Mouse (Mus musculus) heart, embryonic 14.5 days (tissue): ENCODE measurements at regions not wholly inside any gene's neighbourhood (a gene's known extent, or its start where the extent isn't known, plus 50 kb on each side); places are given as distances from the start of the nearest gene placed in this dataset.

Experiments used
- ATAC-seq: fragments of 200-750 bp; cut with Nextera tagmentation; 2 replicates; pipeline ENCODE4 v1.8.0; 2017; ENCODE audit warnings: low read depth, moderate TSS enrichment; ENCODE audit not compliant: insufficient number of reproducible peaks, insufficient read depth, low FRiP score
- H3K27ac ChIP-seq, 2 experiments: fragments of 200-500 bp in 1 of 2; fragments of 300-500 bp in 1 of 2; sonication (generic) in 1 of 2; replicated peaks in 1 of 2; 2 replicates each; pipeline ENCODE4 v1.5.1; 2012 to 2014; ENCODE audit warnings: low read depth in 2 of 2, low read length in 2 of 2, control low read depth in 1 of 2, mild to moderate bottlenecking in 1 of 2, mixed read lengths in 1 of 2; ENCODE audit not compliant: control insufficient read depth in 1 of 2, insufficient read depth in 1 of 2
- H3K27me3 ChIP-seq: fragments of 300-500 bp; sonication (generic); 2 replicates; pipeline ENCODE4 v1.6.1; 2014; ENCODE audit warnings: mild to moderate bottlenecking, low read length, control low read depth; ENCODE audit not compliant: control insufficient read depth, insufficient read depth
- H3K36me3 ChIP-seq: fragments of 300-500 bp; sonication (generic); 2 replicates; pipeline ENCODE4 v1.6.1; 2014; ENCODE audit warnings: mild to moderate bottlenecking, control low read depth, low read length, mixed read lengths; ENCODE audit not compliant: control insufficient read depth, insufficient read depth
- H3K4me1 ChIP-seq, 2 experiments: fragments of 200-500 bp in 1 of 2; fragments of 300-500 bp in 1 of 2; sonication (generic) in 1 of 2; 2 replicates each; pipeline ENCODE4 v1.6.1; 2012 to 2014; ENCODE audit warnings: low read length in 2 of 2, control low read depth in 1 of 2, mixed read lengths in 1 of 2; ENCODE audit not compliant: control insufficient read depth in 2 of 2, insufficient read depth in 2 of 2
- H3K4me2 ChIP-seq: fragments of 300-500 bp; sonication (generic); 2 replicates; pipeline ENCODE4 v1.6.1; 2014; ENCODE audit warnings: mild to moderate bottlenecking, low read length
- H3K4me3 ChIP-seq, 2 experiments: fragments of 200-500 bp in 1 of 2; fragments of 300-500 bp in 1 of 2; sonication (generic) in 1 of 2; 2 replicates each; pipeline ENCODE4 v1.5.1; 2012 to 2014; ENCODE audit warnings: low read length in 2 of 2, mild to moderate bottlenecking in 2 of 2, control low read depth in 1 of 2, low read depth in 1 of 2, moderate library complexity in 1 of 2; ENCODE audit not compliant: control insufficient read depth in 1 of 2, insufficient read depth in 1 of 2
- H3K9ac ChIP-seq: fragments of 300-500 bp; sonication (generic); 2 replicates; pipeline ENCODE4 v1.6.1; 2014; ENCODE audit warnings: mild to moderate bottlenecking, low read length
- H3K9me3 ChIP-seq: fragments of 300-500 bp; sonication (generic); 2 replicates; pipeline ENCODE4 v1.6.1; 2016; ENCODE audit warnings: low read length, control low read depth; ENCODE audit not compliant: control insufficient read depth
- WGBS: fragments of 180-500 bp; shearing (Covaris S2); extraction: QIAGEN DNeasy Blood & Tissue Kit; methylation state at CpG from one replicate; pipeline ENCODE4 v1.1.7; 2014; 5-methylcytosine and 5-hydroxymethylcytosine counted together

DNA sequence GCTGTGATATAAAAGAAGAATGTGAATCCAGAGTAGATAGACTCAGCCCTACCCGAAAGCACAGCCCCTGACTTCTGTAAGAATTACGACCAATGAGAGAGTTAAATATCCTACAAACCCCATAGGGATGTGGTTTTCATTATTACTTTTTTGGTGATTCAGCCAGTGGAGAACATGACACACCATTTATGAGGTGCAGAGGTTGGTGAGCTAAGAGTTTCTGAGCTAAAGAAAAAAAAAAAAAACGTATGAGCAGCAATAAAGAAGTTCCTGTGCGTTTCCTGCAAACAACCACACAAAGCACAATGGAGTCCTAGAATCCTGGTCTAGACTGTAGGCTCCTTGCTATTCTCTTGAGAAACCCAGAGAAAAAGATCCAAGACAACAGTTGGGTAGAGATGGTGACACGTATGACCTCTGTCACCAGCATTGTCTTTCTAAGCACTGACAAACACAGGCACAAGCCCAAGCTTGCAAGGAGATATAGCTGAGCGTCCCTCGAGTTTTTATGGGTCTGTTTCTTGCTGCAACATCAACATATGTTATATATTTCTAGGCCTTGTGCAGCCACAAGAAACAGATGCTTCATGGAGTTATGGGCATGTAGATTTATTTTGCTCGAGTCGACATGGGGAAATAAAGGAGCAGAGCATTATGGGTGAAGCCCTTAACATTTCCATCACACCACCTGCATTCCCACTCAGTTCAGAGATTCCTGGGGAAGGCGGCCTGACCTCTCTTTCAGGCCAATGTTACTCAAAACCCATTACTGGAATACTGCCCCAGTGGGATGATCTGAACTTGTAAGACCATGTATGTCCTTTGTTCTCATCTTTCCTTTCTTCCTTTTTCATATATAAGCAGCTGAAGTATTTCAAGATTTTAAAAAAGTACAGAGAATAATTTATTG is 263.1 kb upstream of the Lyplal1 start:
- Histone ChIP-seq H3K4me2 (no peak overlapping the region), H3K9ac (no peak overlapping the region), H3K27ac (no peak overlapping the region), H3K9me3 (no peaks in the 10 kb centered on the region), H3K4me3 (no peak overlapping the region), H3K4me1 (peaks cover 0 to 12% of the 10 kb centered on the region in 2 experiments; a peak in 1 of 4 replicates), H3K36me3 (no peaks in the 10 kb centered on the region), H3K27me3 (no peaks in the 10 kb centered on the region)
- 82% methylated on average over 10 of the region's 10 CpGs for WGBS
- no peak for ATAC-seq

- 20% methylated on average over 8 of the region's 9 CpGs for WGBS
- no peak overlapping the region for H3K9ac ChIP-seq
- peak overlapping the region in 1 of 2 experiments; percentile 3; a peak in 1 of 4 replicates for H3K27ac ChIP-seq
- no peak overlapping the region for H3K4me3 ChIP-seq
- no peaks in the 10 kb centered on the region for H3K27me3 ChIP-seq
- H3K36me3 ChIP-seq = no peaks in the 10 kb centered on the region
- H3K4me2 ChIP-seq = no peak overlapping the region
- ATAC-seq = no peak; the same call in 1 of the 2 replicates
- H3K9me3 ChIP-seq = no peaks in the 10 kb centered on the region
- peaks cover 0 to 12% of the 10 kb centered on the region in 2 experiments; a peak in 2 of 4 replicates for H3K4me1 ChIP-seq
These were observed 260.0 kb upstream of the Lyplal1 start for GRCm38 (mm10) chr1:186376906-186377623.

GRCm38 (mm10) chr1:186374009-186374649 is 257.0 kb upstream of the Lyplal1 start:
- Histone ChIP-seq H3K9ac (no peak overlapping the region), H3K9me3 (0 out of 2 replicates have a peak, but pooled peaks cover 3% of the 10 kb centered on the region), H3K4me1 (peaks cover 0 to 12% of the 10 kb centered on the region in 2 experiments; a peak in 2 of 4 replicates), H3K4me2 (no peak overlapping the region), H3K36me3 (no peaks in the 10 kb centered on the region), H3K27me3 (no peaks in the 10 kb centered on the region), H3K4me3 (no peak overlapping the region), H3K27ac (no peak overlapping the region)
- no peak for ATAC-seq
- WGBS = 64% methylated on average over 9 of the region's 9 CpGs

DNA sequence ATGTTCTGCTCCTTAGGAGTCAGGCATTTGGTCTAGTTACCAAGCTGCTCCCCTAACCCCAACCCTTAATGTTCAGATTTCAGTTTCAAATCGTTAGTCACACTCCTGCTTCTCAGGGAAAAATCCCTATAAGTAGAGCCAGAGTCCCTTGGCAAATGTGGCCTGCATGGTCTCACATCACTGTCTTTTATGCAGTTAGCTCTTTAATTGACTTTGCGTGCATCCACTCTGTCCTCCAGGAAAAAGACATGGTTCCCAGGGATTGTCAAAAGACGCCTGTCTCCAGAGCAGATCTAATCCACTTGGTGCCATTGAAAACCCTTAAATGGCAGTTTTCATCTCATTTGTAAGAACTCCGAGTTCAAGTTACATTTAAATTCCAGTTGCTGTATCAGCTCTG is 256.3 kb upstream of the Lyplal1 start:
- peaks cover 0 to 12% of the 10 kb centered on the region in 2 experiments; a peak in 2 of 4 replicates for H3K4me1 ChIP-seq
- 52% methylated on average over 4 of the region's 4 CpGs for WGBS
- H3K27ac ChIP-seq = no peak overlapping the region
- 0 out of 2 replicates have a peak, but pooled peaks cover 3% of the 10 kb centered on the region for H3K9me3 ChIP-seq
- no peak overlapping the region for H3K9ac ChIP-seq
- ATAC-seq = no peak
- no peaks in the 10 kb centered on the region for H3K36me3 ChIP-seq
- no peaks in the 10 kb centered on the region for H3K27me3 ChIP-seq
- H3K4me3 ChIP-seq = no peak overlapping the region
- no peak overlapping the region for H3K4me2 ChIP-seq

DNA sequence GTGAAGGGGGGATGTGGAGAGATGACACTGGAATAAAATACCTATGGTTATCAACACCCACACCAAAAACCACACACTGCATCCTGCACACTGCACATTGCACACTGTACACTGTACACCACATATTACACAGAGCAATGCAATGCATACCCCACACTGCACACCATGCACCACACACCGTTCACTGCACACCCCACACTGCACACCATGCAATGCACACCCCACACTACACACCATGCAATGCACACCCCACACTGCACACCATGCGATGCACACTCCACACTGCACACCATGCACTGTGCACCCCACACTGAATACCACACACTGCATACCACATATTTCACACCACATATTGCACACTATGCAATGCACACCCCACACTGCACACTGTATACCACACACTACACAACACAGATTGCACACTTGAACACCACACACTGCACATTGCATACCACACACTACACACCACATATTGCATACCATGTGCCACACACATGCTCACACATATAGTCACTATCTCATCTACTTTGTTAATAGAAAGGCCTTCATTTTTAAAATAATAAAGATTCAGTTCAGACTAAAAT is 255.8 kb upstream of the Lyplal1 start:
- Histone ChIP-seq H3K36me3 (no peaks in the 10 kb centered on the region), H3K4me3 (no peak overlapping the region), H3K27me3 (no peaks in the 10 kb centered on the region), H3K9me3 (0 out of 2 replicates have a peak, but pooled peaks cover 3% of the 10 kb centered on the region), H3K4me1 (peaks cover 0 to 12% of the 10 kb centered on the region in 2 experiments; a peak in 2 of 4 replicates), H3K4me2 (no peak overlapping the region), H3K9ac (no peak overlapping the region), H3K27ac (no peak overlapping the region)
- 92% methylated on average over 2 of the region's 2 CpGs for WGBS
- ATAC-seq = no peak

DNA sequence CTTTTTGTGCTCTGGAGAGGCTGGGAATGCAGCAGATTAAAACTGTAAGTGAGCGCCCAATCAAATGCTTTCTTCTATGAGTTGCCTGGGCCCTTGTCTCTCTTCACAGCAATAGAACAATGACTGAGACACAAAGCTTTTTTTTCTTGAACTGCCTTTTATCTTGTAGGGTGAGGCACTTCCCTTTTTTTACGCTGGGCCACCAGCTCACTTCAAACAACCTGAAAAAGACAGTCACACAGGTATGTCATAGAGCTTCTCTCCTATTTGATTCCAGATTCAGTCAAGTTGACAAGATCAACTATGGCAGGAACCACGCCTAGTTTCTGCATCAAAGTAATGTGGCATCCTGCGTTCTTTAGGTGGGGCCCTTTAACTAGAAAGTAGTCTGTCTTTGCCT is 246.2 kb upstream of the Lyplal1 start:
- no peaks in the 10 kb centered on the region; a peak in 1 of 4 replicates for H3K4me1 ChIP-seq
- WGBS = 68% methylated on average over 4 of the region's 4 CpGs
- H3K9ac ChIP-seq = no peak overlapping the region
- no peak for ATAC-seq
- H3K27ac ChIP-seq = no peak overlapping the region
- no peak overlapping the region for H3K4me2 ChIP-seq
- H3K4me3 ChIP-seq = no peak overlapping the region
- H3K36me3 ChIP-seq = no peaks in the 10 kb centered on the region
- H3K9me3 ChIP-seq = no peaks in the 10 kb centered on the region
- no peaks in the 10 kb centered on the region for H3K27me3 ChIP-seq
